Mouse (Mus musculus) liver, embryonic 16.5 days (tissue): ENCODE measurements around the gene Gps2. TPM values are rescaled to one million over a fixed set of nuclear protein-coding genes. Genes with fewer than 3 reads are reported as not detected.

Source experiments
- ATAC-seq: fragments of 200-750 bp; cut with Nextera tagmentation; 2 replicates; pipeline ENCODE4 v1.8.0; 2017; ENCODE audit warnings: low read depth, mild to moderate bottlenecking, moderate number of reproducible peaks, moderate library complexity
- H3K27ac ChIP-seq: fragments of 300-500 bp; sonication (generic); 2 replicates; pipeline ENCODE4 v1.5.1; 2014; ENCODE audit warnings: mild to moderate bottlenecking, low read length
- H3K27me3 ChIP-seq: fragments of 300-500 bp; sonication (generic); 2 replicates; pipeline ENCODE4 v1.6.1; 2014; ENCODE audit warnings: low read depth, low read length, mixed read lengths; ENCODE audit not compliant: control insufficient read depth, insufficient read depth
- H3K36me3 ChIP-seq: fragments of 300-500 bp; sonication (generic); 2 replicates; pipeline ENCODE4 v1.6.1; 2014; ENCODE audit warnings: mild to moderate bottlenecking; ENCODE audit not compliant: control insufficient read depth, insufficient read depth
- H3K4me1 ChIP-seq: fragments of 300-500 bp; sonication (generic); 2 replicates; pipeline ENCODE4 v1.6.1; 2014; ENCODE audit warnings: low read depth, low read length, mixed read lengths; ENCODE audit not compliant: control insufficient read depth
- H3K4me2 ChIP-seq: fragments of 300-500 bp; sonication (generic); 2 replicates; pipeline ENCODE4 v1.6.1; 2014; ENCODE audit warnings: low read depth, low read length, mixed read lengths
- H3K4me3 ChIP-seq: fragments of 300-500 bp; sonication (generic); 2 replicates; pipeline ENCODE4 v1.5.1; 2014; ENCODE audit warnings: low read depth, mild to moderate bottlenecking, low read length
- H3K9ac ChIP-seq: fragments of 300-500 bp; sonication (generic); 2 replicates; pipeline ENCODE4 v1.6.1; 2014; ENCODE audit warnings: low read depth, low read length
- H3K9me3 ChIP-seq: fragments of 300-500 bp; sonication (generic); replicated peaks from 2 replicates; pipeline ENCODE4 v1.6.1; 2016; ENCODE audit warnings: low read length; ENCODE audit not compliant: control insufficient read depth
- WGBS: fragments of 180-500 bp; shearing (Covaris S2); extraction: QIAGEN DNeasy Blood & Tissue Kit; methylation state at CpG from one replicate; pipeline ENCODE4 v1.1.7; 2014; ENCODE audit not compliant: insufficient replicate concordance; 5-methylcytosine and 5-hydroxymethylcytosine counted together
- polyA plus RNA-seq: library from polyadenylated mRNA; unstranded; fragments of >200 nt; fragmentation: Nextera tagmentation; extraction: Ambion mirVana; gene quantifications from 2 replicates; pipeline ENCODE4 v1.2.1, GENCODE M21; 2015

Gps2 gene
- polyA plus RNA-seq, 1 experiment from 2014 or later, result 83.1 TPM

GRCm38 (mm10) chr11:69935137-69935879 lies 21.6 kb downstream of the Gps2 start, which contains the start of gene Ybx2:
TSS of gene Ybx2 (plus strand) at chr11:69935796.
- WGBS, result 3% methylated on average over 45 of the region's 62 CpGs
- no peaks in the 10 kb centered on the region for H3K9me3 ChIP-seq
- H3K4me2 ChIP-seq, result peak within 1 kb of the TSS; percentile 95
- H3K27me3 ChIP-seq, result peaks cover 59% of the 10 kb centered on the region
- ATAC-seq, result peak; percentile 81
- peak within 1 kb of the TSS; percentile 64 for H3K4me3 ChIP-seq
- H3K36me3 ChIP-seq, result no peaks in the 10 kb centered on the region
- peaks cover 25% of the 10 kb centered on the region for H3K4me1 ChIP-seq
- H3K27ac ChIP-seq, result no peak within 1 kb of the TSS
- peak within 1 kb of the TSS; percentile 54 for H3K9ac ChIP-seq

- no peaks in the 10 kb centered on the region for H3K9me3 ChIP-seq
- peak overlapping the region; percentile 95 for H3K4me2 ChIP-seq
- H3K4me3 ChIP-seq, result peak overlapping the region; percentile 64
- peak overlapping the region; percentile 54; the same call in 1 of the 2 replicates for H3K9ac ChIP-seq
- ATAC-seq, result no peak
- peaks cover 63% of the 10 kb centered on the region for H3K27me3 ChIP-seq
- no peak overlapping the region for H3K27ac ChIP-seq
- no peaks in the 10 kb centered on the region for H3K36me3 ChIP-seq
- WGBS, result 1% methylated on average over 29 of the region's 30 CpGs
- H3K4me1 ChIP-seq, result peaks cover 25% of the 10 kb centered on the region
These were observed 22.5 kb downstream of the Gps2 start for GRCm38 (mm10) chr11:69936156-69936555.

GRCm38 (mm10) chr11:69936714-69937347 lies 23.1 kb downstream of the Gps2 start:
- 43% methylated on average over 9 of the region's 9 CpGs for WGBS
- Histone ChIP-seq H3K4me3 (no peak overlapping the region; the same call in 1 of the 2 replicates), H3K27me3 (peaks cover 63% of the 10 kb centered on the region), H3K9me3 (no peaks in the 10 kb centered on the region), H3K27ac (no peak overlapping the region), H3K36me3 (no peaks in the 10 kb centered on the region), H3K9ac (no peak overlapping the region), H3K4me2 (no peak overlapping the region), H3K4me1 (peaks cover 25% of the 10 kb centered on the region)
- ATAC-seq, result no peak

GRCm38 (mm10) chr11:69937385-69937784 lies 23.7 kb downstream of the Gps2 start:
- no peak overlapping the region for H3K9ac ChIP-seq
- no peak overlapping the region for H3K4me3 ChIP-seq

GRCm38 (mm10) chr11:69937834-69938233 lies 24.1 kb downstream of the Gps2 start:
- Histone ChIP-seq H3K27me3 (peaks cover 67% of the 10 kb centered on the region), H3K4me1 (peaks cover 25% of the 10 kb centered on the region), H3K36me3 (no peaks in the 10 kb centered on the region), H3K4me3 (no peak overlapping the region), H3K9me3 (no peaks in the 10 kb centered on the region), H3K27ac (no peak overlapping the region), H3K4me2 (no peak overlapping the region), H3K9ac (no peak overlapping the region)
- 63% methylated on average over 5 of the region's 5 CpGs for WGBS
- no peak for ATAC-seq

More at GRCm38 (mm10) chr11:69937385-69937784, 23.7 kb downstream of the Gps2 start:
- ATAC-seq, result no peak
- WGBS, result 31% methylated on average over 4 of the region's 4 CpGs
- no peaks in the 10 kb centered on the region for H3K9me3 ChIP-seq
- H3K27ac ChIP-seq, result no peak overlapping the region
- H3K27me3 ChIP-seq, result peaks cover 63% of the 10 kb centered on the region
- no peak overlapping the region for H3K4me2 ChIP-seq
- H3K36me3 ChIP-seq, result no peaks in the 10 kb centered on the region
- peaks cover 25% of the 10 kb centered on the region for H3K4me1 ChIP-seq

GRCm38 (mm10) chr11:69938401-69938979 lies 24.8 kb downstream of the Gps2 start:
- ATAC-seq, result no peak
- Histone ChIP-seq H3K9ac (no peak overlapping the region), H3K9me3 (no peaks in the 10 kb centered on the region), H3K36me3 (peaks cover 6% of the 10 kb centered on the region), H3K4me2 (no peak overlapping the region), H3K27me3 (peaks cover 71% of the 10 kb centered on the region), H3K4me3 (no peak overlapping the region), H3K27ac (no peak overlapping the region), H3K4me1 (peaks cover 25% of the 10 kb centered on the region)
- WGBS, result 37% methylated on average over 9 of the region's 9 CpGs

GRCm38 (mm10) chr11:69939181-69939580 lies 25.5 kb downstream of the Gps2 start:
- no peak overlapping the region for H3K9ac ChIP-seq
- peaks cover 25% of the 10 kb centered on the region for H3K4me1 ChIP-seq
- H3K27ac ChIP-seq, result no peak overlapping the region
- no peak overlapping the region for H3K4me3 ChIP-seq
- ATAC-seq, result no peak
- WGBS, result 64% methylated on average over 5 of the region's 5 CpGs
- peaks cover 12% of the 10 kb centered on the region for H3K36me3 ChIP-seq
- peaks cover 71% of the 10 kb centered on the region for H3K27me3 ChIP-seq
- H3K4me2 ChIP-seq, result no peak overlapping the region
- no peaks in the 10 kb centered on the region for H3K9me3 ChIP-seq

- H3K27me3 ChIP-seq, result peaks cover 65% of the 10 kb centered on the region
These were observed 26.0 kb downstream of the Gps2 start for GRCm38 (mm10) chr11:69939731-69940130.

GRCm38 (mm10) chr11:69940962-69941361 lies 27.3 kb downstream of the Gps2 start:
- Histone ChIP-seq H3K9ac (no peak overlapping the region), H3K4me1 (peaks cover 26% of the 10 kb centered on the region), H3K27me3 (peaks cover 53% of the 10 kb centered on the region), H3K27ac (no peak overlapping the region), H3K4me3 (no peak overlapping the region), H3K9me3 (no peaks in the 10 kb centered on the region), H3K4me2 (no peak overlapping the region), H3K36me3 (peaks cover 24% of the 10 kb centered on the region)
- ATAC-seq, result no peak
- WGBS, result 90% methylated on average over 4 of the region's 4 CpGs

More at GRCm38 (mm10) chr11:69939731-69940130, 26.0 kb downstream of the Gps2 start:
- peaks cover 17% of the 10 kb centered on the region for H3K36me3 ChIP-seq
- no peak for ATAC-seq
- H3K4me3 ChIP-seq, result no peak overlapping the region
- H3K4me1 ChIP-seq, result peaks cover 25% of the 10 kb centered on the region
- WGBS, result 89% methylated on average over 17 of the region's 17 CpGs
- H3K9ac ChIP-seq, result no peak overlapping the region
- H3K4me2 ChIP-seq, result no peak overlapping the region
- H3K27ac ChIP-seq, result no peak overlapping the region
- no peaks in the 10 kb centered on the region for H3K9me3 ChIP-seq
